Mouse (Mus musculus): ENCODE results near the gene Gm1043. TPM values are rescaled to one million over a fixed set of nuclear protein-coding genes. Genes with fewer than 3 reads are reported as not detected.
A peak's percentile ranks its signal among the peaks of the same experiment; 100 is the strongest.

Gene Gm1043
- polyA plus RNA-seq, 1 experiment from 2014 or later = 1.1 TPM

- WGBS = 69% methylated on average over 7 of the region's 7 CpGs
- H3K36me3 ChIP-seq (ENCODE audit: control insufficient read depth, insufficient read depth, low read length) = no peaks in the 10 kb centered on the region
- ATAC-seq (no peak; the same call in 1 of the 2 replicates), DNase-seq (ENCODE audit: low spot score) (no peak)
- H3K9ac ChIP-seq (ENCODE audit: low read length) = no peak overlapping the region
- no peak overlapping the region for H3K27ac ChIP-seq (ENCODE audit: low read depth, low read length)
- no peaks in the 10 kb centered on the region for H3K9me3 ChIP-seq (replicated peaks; ENCODE audit: control insufficient read depth, low read length)
- H3K27me3 ChIP-seq (replicated peaks; ENCODE audit: control insufficient read depth, insufficient read depth, low read length) = no peaks in the 10 kb centered on the region; the same call in 1 of the 2 replicates
- no peak overlapping the region for H3K4me2 ChIP-seq (ENCODE audit: low read length)
- no peaks in the 10 kb centered on the region for H3K4me1 ChIP-seq (ENCODE audit: control insufficient read depth, insufficient read depth, low read length)
- no peak overlapping the region for H3K4me3 ChIP-seq (ENCODE audit: low read depth, low read length)
These were observed 143.7 kb downstream of the Gm1043 start for GRCm38 (mm10) chr5:37228894-37229293.

GRCm38 (mm10) chr5:37233010-37233557 is 147.9 kb downstream of the Gm1043 start:
- Histone ChIP-seq H3K36me3 (ENCODE audit: control insufficient read depth, insufficient read depth, low read length) (no peaks in the 10 kb centered on the region), H3K27me3 (replicated peaks; ENCODE audit: control insufficient read depth, insufficient read depth, low read length) (no peaks in the 10 kb centered on the region; the same call in 1 of the 2 replicates), H3K9me3 (replicated peaks; ENCODE audit: control insufficient read depth, low read length) (no peaks in the 10 kb centered on the region), H3K4me2 (ENCODE audit: low read length) (no peak overlapping the region), H3K27ac (ENCODE audit: low read depth, low read length) (no peak overlapping the region), H3K9ac (ENCODE audit: low read length) (no peak overlapping the region), H3K4me3 (ENCODE audit: low read depth, low read length) (no peak overlapping the region), H3K4me1 (ENCODE audit: control insufficient read depth, insufficient read depth, low read length) (no peaks in the 10 kb centered on the region)
- ATAC-seq = no peak
- DNase-seq (ENCODE audit: low spot score) = no peak
- whole genome bisulfite sequencing = 52% methylated on average over 9 of the region's 9 CpGs

- ATAC-seq = no peak
- whole genome bisulfite sequencing = 34% methylated on average over 2 of the region's 2 CpGs
- DNase-seq (ENCODE audit: low spot score) = no peak
These were observed 153.5 kb downstream of the Gm1043 start for GRCm38 (mm10) chr5:37238654-37239053.

GRCm38 (mm10) chr5:37240550-37240949 is 155.4 kb downstream of the Gm1043 start:
- Histone ChIP-seq H3K4me2 (ENCODE audit: low read length) (no peak overlapping the region), H3K27ac (ENCODE audit: low read depth, low read length) (no peak overlapping the region), H3K9ac (ENCODE audit: low read length) (no peak overlapping the region), H3K36me3 (ENCODE audit: control insufficient read depth, insufficient read depth, low read length) (no peaks in the 10 kb centered on the region), H3K9me3 (replicated peaks; ENCODE audit: control insufficient read depth, low read length) (no peaks in the 10 kb centered on the region), H3K27me3 (replicated peaks; ENCODE audit: control insufficient read depth, insufficient read depth, low read length) (peaks cover 35% of the 10 kb centered on the region), H3K4me3 (ENCODE audit: low read depth, low read length) (no peak overlapping the region), H3K4me1 (ENCODE audit: control insufficient read depth, insufficient read depth, low read length) (peaks cover 23% of the 10 kb centered on the region)
- 8% methylated on average over 5 of the region's 5 CpGs for WGBS
- no peak for DNase-seq (ENCODE audit: low spot score)
- no peak for ATAC-seq

More at GRCm38 (mm10) chr5:37238654-37239053, 153.5 kb downstream of the Gm1043 start:
- Histone ChIP-seq H3K9me3 (replicated peaks; ENCODE audit: control insufficient read depth, low read length) (no peaks in the 10 kb centered on the region), H3K27me3 (replicated peaks; ENCODE audit: control insufficient read depth, insufficient read depth, low read length) (peaks cover 32% of the 10 kb centered on the region), H3K4me3 (ENCODE audit: low read depth, low read length) (no peak overlapping the region), H3K36me3 (ENCODE audit: control insufficient read depth, insufficient read depth, low read length) (no peaks in the 10 kb centered on the region), H3K4me1 (ENCODE audit: control insufficient read depth, insufficient read depth, low read length) (peaks cover 8% of the 10 kb centered on the region), H3K9ac (ENCODE audit: low read length) (no peak overlapping the region), H3K4me2 (ENCODE audit: low read length) (no peak overlapping the region), H3K27ac (ENCODE audit: low read depth, low read length) (no peak overlapping the region)

- H3K9me3 ChIP-seq (replicated peaks; ENCODE audit: control insufficient read depth, low read length) = no peaks in the 10 kb centered on the region
- 10% methylated on average over 9 of the region's 9 CpGs for WGBS
- peak; percentile 0; the same call in 1 of the 2 replicates for ATAC-seq
These were observed 156.1 kb downstream of the Gm1043 start for GRCm38 (mm10) chr5:37241224-37241623.

GRCm38 (mm10) chr5:37241651-37242151 is 156.5 kb downstream of the Gm1043 start, which contains the start of gene Crmp1:
Gene Crmp1 (plus strand): TSS chr5:37241940.
- DNase-seq (ENCODE audit: low spot score) (peak; percentile 88), ATAC-seq (peak; percentile 73)
- Histone ChIP-seq H3K4me2 (ENCODE audit: low read length) (peak within 1 kb of the TSS; percentile 80), H3K4me3 (ENCODE audit: low read depth, low read length) (peak within 1 kb of the TSS; percentile 80), H3K9ac (ENCODE audit: low read length) (peak within 1 kb of the TSS; percentile 93), H3K27ac (ENCODE audit: low read depth, low read length) (0 out of 2 replicates have a peak within 1 kb of the TSS, but pooled peaks have one; percentile 2), H3K27me3 (replicated peaks; ENCODE audit: control insufficient read depth, insufficient read depth, low read length) (peaks cover 35% of the 10 kb centered on the region), H3K9me3 (replicated peaks; ENCODE audit: control insufficient read depth, low read length) (no peaks in the 10 kb centered on the region), H3K4me1 (ENCODE audit: control insufficient read depth, insufficient read depth, low read length) (peaks cover 23% of the 10 kb centered on the region), H3K36me3 (ENCODE audit: control insufficient read depth, insufficient read depth, low read length) (no peaks in the 10 kb centered on the region)
- under 1% methylated on average over 54 of the region's 56 CpGs for whole genome bisulfite sequencing

More at GRCm38 (mm10) chr5:37241224-37241623, 156.1 kb downstream of the Gm1043 start:
- Histone ChIP-seq H3K27ac (ENCODE audit: low read depth, low read length) (0 out of 2 replicates have a peak overlapping the region, but pooled peaks have one; percentile 2), H3K9ac (ENCODE audit: low read length) (peak overlapping the region; percentile 93; the same call in 1 of the 2 replicates), H3K4me2 (ENCODE audit: low read length) (peak overlapping the region; percentile 80), H3K4me3 (ENCODE audit: low read depth, low read length) (peak overlapping the region; percentile 80), H3K36me3 (ENCODE audit: control insufficient read depth, insufficient read depth, low read length) (no peaks in the 10 kb centered on the region), H3K27me3 (replicated peaks; ENCODE audit: control insufficient read depth, insufficient read depth, low read length) (peaks cover 35% of the 10 kb centered on the region), H3K4me1 (ENCODE audit: control insufficient read depth, insufficient read depth, low read length) (peaks cover 23% of the 10 kb centered on the region)
- DNase-seq (ENCODE audit: low spot score) = peak; percentile 45

- DNase-seq (ENCODE audit: low spot score) (no peak), ATAC-seq (no peak)
- H3K27ac ChIP-seq (ENCODE audit: low read depth, low read length) = no peak overlapping the region
- peak overlapping the region; percentile 93 for H3K9ac ChIP-seq (ENCODE audit: low read length)
- peak overlapping the region; percentile 80 for H3K4me3 ChIP-seq (ENCODE audit: low read depth, low read length)
- peaks cover 25% of the 10 kb centered on the region for H3K4me1 ChIP-seq (ENCODE audit: control insufficient read depth, insufficient read depth, low read length)
- H3K36me3 ChIP-seq (ENCODE audit: control insufficient read depth, insufficient read depth, low read length) = no peaks in the 10 kb centered on the region
- 10% methylated on average over 40 of the region's 44 CpGs for WGBS
- peak overlapping the region; percentile 80 for H3K4me2 ChIP-seq (ENCODE audit: low read length)
- no peaks in the 10 kb centered on the region for H3K9me3 ChIP-seq (replicated peaks; ENCODE audit: control insufficient read depth, low read length)
- peaks cover 35% of the 10 kb centered on the region for H3K27me3 ChIP-seq (replicated peaks; ENCODE audit: control insufficient read depth, insufficient read depth, low read length)
These were observed 157.4 kb downstream of the Gm1043 start for GRCm38 (mm10) chr5:37242360-37243168.

GRCm38 (mm10) chr5:37243169-37243886 is 158.2 kb downstream of the Gm1043 start:
- 2% methylated on average over 19 of the region's 19 CpGs for WGBS
- Histone ChIP-seq H3K4me1 (ENCODE audit: control insufficient read depth, insufficient read depth, low read length) (peaks cover 33% of the 10 kb centered on the region), H3K9ac (ENCODE audit: low read length) (peak overlapping the region; percentile 93), H3K9me3 (replicated peaks; ENCODE audit: control insufficient read depth, low read length) (no peaks in the 10 kb centered on the region), H3K4me3 (ENCODE audit: low read depth, low read length) (peak overlapping the region; percentile 80), H3K27ac (ENCODE audit: low read depth, low read length) (peak overlapping the region; percentile 44), H3K4me2 (ENCODE audit: low read length) (peak overlapping the region; percentile 80), H3K27me3 (replicated peaks; ENCODE audit: control insufficient read depth, insufficient read depth, low read length) (peaks cover 35% of the 10 kb centered on the region), H3K36me3 (ENCODE audit: control insufficient read depth, insufficient read depth, low read length) (no peaks in the 10 kb centered on the region)
- ATAC-seq (no peak), DNase-seq (ENCODE audit: low spot score) (peak; percentile 61)
